Mouse (Mus musculus): ENCODE measurements at regions not wholly inside any gene's neighbourhood (a gene's known extent, or its start where the extent isn't known, plus 50 kb on each side); places are given as distances from the start of the nearest gene placed in this dataset.

DNA sequence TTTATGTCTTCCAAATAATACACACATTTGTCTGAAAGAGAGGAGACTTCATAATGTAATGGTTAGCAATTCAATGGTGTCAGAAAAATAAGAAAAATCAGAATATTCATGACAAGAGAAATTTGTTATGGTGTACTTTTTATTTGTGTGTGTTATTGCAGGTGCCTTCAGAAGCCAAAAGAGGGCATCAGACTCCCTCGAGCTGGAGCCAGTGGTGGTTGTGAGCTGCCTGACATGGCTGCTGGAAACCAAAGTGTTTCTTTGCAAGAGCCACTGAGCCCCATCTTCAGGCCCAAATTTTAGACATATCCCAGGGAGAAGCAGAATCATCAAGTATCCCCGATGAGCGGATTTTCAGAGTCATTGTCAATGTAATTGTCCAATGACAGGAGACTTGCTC is 81.9 kb downstream of the Tm2d3 start:
- H3K9me3 ChIP-seq: no peaks in the 10 kb centered on the region
- H3K4me3 ChIP-seq: no peak overlapping the region
- 85% methylated on average over 3 of the region's 3 CpGs for WGBS
- H3K4me2 ChIP-seq: no peak overlapping the region
- H3K27me3 ChIP-seq: no peaks in the 10 kb centered on the region
- H3K4me1 ChIP-seq: peaks cover 4% of the 10 kb centered on the region; the same call in 1 of the 2 replicates
- no peak for ATAC-seq (ENCODE audit: insufficient number of reproducible peaks, low FRiP score, low TSS enrichment, low read depth)
- H3K9ac ChIP-seq: no peak overlapping the region
- no peak overlapping the region for H3K27ac ChIP-seq
- no peaks in the 10 kb centered on the region for H3K36me3 ChIP-seq

- H3K27me3 ChIP-seq: no peaks in the 10 kb centered on the region
- WGBS: 66% methylated on average over 2 of the region's 2 CpGs
- H3K9me3 ChIP-seq: no peaks in the 10 kb centered on the region
- peaks cover 4% of the 10 kb centered on the region; the same call in 1 of the 2 replicates for H3K4me1 ChIP-seq
- H3K4me3 ChIP-seq: no peak overlapping the region
- H3K27ac ChIP-seq: no peak overlapping the region
- no peak overlapping the region for H3K9ac ChIP-seq
- no peaks in the 10 kb centered on the region for H3K36me3 ChIP-seq
- no peak overlapping the region for H3K4me2 ChIP-seq
- ATAC-seq (ENCODE audit: insufficient number of reproducible peaks, low FRiP score, low TSS enrichment, low read depth): no peak
Measured at GRCm38 (mm10) chr7:65773948-65774347, 83.0 kb downstream of the Tm2d3 start.

GRCm38 (mm10) chr7:65774388-65775015 is 83.5 kb downstream of the Tm2d3 start:
- Histone ChIP-seq H3K4me3 (no peak overlapping the region), H3K4me1 (peaks cover 4% of the 10 kb centered on the region; the same call in 1 of the 2 replicates), H3K27ac (no peak overlapping the region), H3K9ac (no peak overlapping the region), H3K9me3 (no peaks in the 10 kb centered on the region), H3K36me3 (no peaks in the 10 kb centered on the region), H3K4me2 (no peak overlapping the region), H3K27me3 (no peaks in the 10 kb centered on the region)
- no peak for ATAC-seq (ENCODE audit: insufficient number of reproducible peaks, low FRiP score, low TSS enrichment, low read depth)
- WGBS: 80% methylated on average over 11 of the region's 11 CpGs

- Histone ChIP-seq H3K27ac (no peak overlapping the region), H3K4me1 (peaks cover 7% of the 10 kb centered on the region), H3K27me3 (no peaks in the 10 kb centered on the region), H3K9ac (no peak overlapping the region), H3K4me3 (no peak overlapping the region), H3K4me2 (no peak overlapping the region), H3K36me3 (no peaks in the 10 kb centered on the region), H3K9me3 (no peaks in the 10 kb centered on the region)
- WGBS: 95% methylated on average over 3 of the region's 3 CpGs
- ATAC-seq (ENCODE audit: insufficient number of reproducible peaks, low FRiP score, low TSS enrichment, low read depth): no peak
Measured at GRCm38 (mm10) chr7:65775016-65775415, 84.0 kb downstream of the Tm2d3 start.

DNA sequence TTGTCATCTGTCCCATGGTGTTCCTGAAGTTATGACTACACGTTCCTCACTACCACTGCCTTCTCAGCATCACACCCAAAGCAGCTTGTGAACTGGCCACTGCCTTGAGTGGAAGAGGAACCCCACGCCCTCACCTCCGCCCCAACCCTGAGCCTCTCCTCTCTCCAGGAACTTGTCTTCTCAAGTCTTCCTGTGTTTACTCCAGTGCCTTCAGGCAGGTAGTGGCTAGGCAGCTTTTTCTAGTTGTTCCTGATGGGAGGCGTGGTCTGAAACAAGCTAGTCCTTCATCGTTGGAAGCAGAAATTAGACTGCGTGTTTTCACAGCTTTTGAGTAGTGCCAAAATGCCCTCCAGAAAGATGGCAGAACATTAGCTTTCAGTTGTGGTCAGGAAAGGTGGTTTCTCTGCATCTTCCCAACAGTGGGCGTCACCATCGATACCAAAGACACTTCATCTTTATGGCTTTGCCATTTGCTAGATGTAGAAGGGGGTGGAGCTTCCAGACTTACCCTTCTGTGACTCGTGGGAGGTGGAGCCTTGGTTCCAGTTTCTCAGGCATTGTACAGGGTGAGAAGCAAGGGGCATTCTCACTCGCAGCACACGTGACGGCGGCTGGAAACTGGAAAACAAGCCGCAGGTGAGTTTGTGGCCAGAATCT is 81.7 kb upstream of the Pcsk6 start:
- no peak overlapping the region for H3K9ac ChIP-seq
- WGBS: 42% methylated on average over 14 of the region's 14 CpGs
- ATAC-seq (ENCODE audit: insufficient number of reproducible peaks, low FRiP score, low TSS enrichment, low read depth): peak; percentile 49; the same call in 1 of the 2 replicates
- peak overlapping the region; percentile 71 for H3K27ac ChIP-seq
- H3K36me3 ChIP-seq: no peaks in the 10 kb centered on the region
- H3K4me1 ChIP-seq: peaks cover 29% of the 10 kb centered on the region
- H3K4me3 ChIP-seq: no peak overlapping the region
- no peaks in the 10 kb centered on the region for H3K27me3 ChIP-seq
- no peaks in the 10 kb centered on the region for H3K9me3 ChIP-seq
- peak overlapping the region; percentile 32 for H3K4me2 ChIP-seq

DNA sequence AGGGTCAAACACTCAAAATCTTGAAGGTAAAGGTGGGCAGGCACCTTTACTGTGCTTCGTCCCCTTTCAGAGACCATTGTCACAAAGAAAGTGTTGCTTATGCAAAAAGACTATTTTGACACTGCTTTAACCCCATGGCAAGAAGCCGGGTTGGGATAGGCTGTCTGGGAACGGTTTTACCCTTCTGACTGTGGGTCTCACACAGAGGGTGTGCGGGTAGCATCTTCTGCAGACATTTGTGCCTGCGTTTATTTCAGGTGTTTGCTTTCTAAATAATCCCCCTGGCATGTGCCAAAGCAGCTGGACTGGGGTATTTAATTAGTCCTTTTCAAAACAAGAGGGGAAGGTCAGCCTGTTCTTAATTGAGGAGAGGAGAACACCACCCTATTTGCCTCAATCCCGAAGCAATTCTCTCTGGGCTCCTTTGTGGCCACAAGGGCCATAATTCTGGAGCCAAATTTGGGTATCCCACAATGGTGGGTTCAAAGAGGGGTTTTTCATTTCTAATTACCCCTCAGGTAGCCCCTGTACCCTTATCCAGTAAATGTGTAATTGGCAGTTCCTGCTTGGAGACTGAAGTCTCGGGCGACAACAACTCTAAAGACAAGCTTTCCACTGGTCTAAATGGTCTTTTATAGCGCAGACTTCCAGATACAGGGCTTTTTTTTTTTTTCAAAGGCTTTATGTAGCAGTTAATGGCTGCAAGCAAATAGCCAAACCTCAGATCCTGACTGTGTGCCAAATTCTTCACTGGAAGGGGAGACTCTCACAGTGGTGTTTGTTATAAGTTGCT is 80.8 kb upstream of the Pcsk6 start:
- Histone ChIP-seq H3K36me3 (no peaks in the 10 kb centered on the region), H3K27me3 (no peaks in the 10 kb centered on the region), H3K4me2 (peak overlapping the region; percentile 32), H3K4me1 (peaks cover 29% of the 10 kb centered on the region), H3K9me3 (no peaks in the 10 kb centered on the region), H3K27ac (peak overlapping the region; percentile 71), H3K4me3 (no peak overlapping the region), H3K9ac (no peak overlapping the region)
- ATAC-seq (ENCODE audit: insufficient number of reproducible peaks, low FRiP score, low TSS enrichment, low read depth): no peak
- 26% methylated on average over 9 of the region's 9 CpGs for whole genome bisulfite sequencing

DNA sequence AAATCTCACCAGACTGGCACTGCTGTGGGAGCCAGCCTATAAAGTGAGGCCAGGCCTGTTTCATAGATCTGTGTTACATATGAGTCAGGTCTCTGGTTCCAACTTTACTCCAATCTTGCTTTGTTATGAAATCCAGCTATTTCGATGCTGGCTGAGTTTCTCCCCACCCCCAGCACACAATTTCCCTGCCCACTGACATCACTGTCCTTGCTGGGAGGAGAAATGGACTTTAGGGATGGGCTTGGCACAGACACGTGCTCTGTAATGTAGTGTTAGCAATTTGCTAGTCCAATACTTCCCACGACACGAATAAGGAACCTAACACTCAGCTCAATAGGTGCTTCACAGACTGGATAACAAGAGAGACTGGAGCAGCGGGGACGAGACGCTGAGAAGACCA is 79.5 kb upstream of the Pcsk6 start:
- WGBS: 55% methylated on average over 7 of the region's 7 CpGs
- H3K27ac ChIP-seq: 0 out of 2 replicates have a peak overlapping the region, but pooled peaks have one; percentile 52
- no peak overlapping the region for H3K4me2 ChIP-seq
- no peak overlapping the region for H3K4me3 ChIP-seq
- H3K36me3 ChIP-seq: no peaks in the 10 kb centered on the region
- ATAC-seq (ENCODE audit: insufficient number of reproducible peaks, low FRiP score, low TSS enrichment, low read depth): no peak
- no peaks in the 10 kb centered on the region for H3K9me3 ChIP-seq
- H3K27me3 ChIP-seq: no peaks in the 10 kb centered on the region
- no peak overlapping the region for H3K9ac ChIP-seq
- peaks cover 29% of the 10 kb centered on the region for H3K4me1 ChIP-seq

GRCm38 (mm10) chr7:65783773-65784172 is 77.8 kb upstream of the Pcsk6 start:
- peaks cover 29% of the 10 kb centered on the region for H3K4me1 ChIP-seq
- H3K9me3 ChIP-seq: no peaks in the 10 kb centered on the region
- ATAC-seq (ENCODE audit: insufficient number of reproducible peaks, low FRiP score, low TSS enrichment, low read depth): no peak
- 33% methylated on average over 4 of the region's 4 CpGs for WGBS
- no peak overlapping the region for H3K4me3 ChIP-seq
- H3K27me3 ChIP-seq: no peaks in the 10 kb centered on the region
- no peak overlapping the region for H3K4me2 ChIP-seq
- no peak overlapping the region for H3K27ac ChIP-seq
- H3K9ac ChIP-seq: no peak overlapping the region
- no peaks in the 10 kb centered on the region for H3K36me3 ChIP-seq

DNA sequence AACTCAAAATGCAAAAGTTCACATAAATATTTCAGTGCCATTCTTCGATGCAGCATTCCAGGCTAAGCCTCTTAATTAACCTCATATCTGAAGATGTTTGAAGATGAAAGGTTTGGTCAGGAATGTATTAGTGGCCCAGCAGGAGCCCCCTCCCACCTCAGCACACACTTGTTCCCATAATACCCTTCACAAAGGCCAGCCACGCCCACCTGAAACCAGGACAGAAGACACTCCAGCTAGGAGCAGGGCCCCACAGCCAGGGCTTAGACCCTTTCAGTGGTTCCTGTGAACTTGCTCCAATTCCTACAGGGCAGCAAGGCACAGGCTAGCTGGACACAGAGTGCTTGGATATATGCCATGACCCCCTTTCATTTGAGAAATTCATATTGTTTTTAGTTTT is 74.6 kb upstream of the Pcsk6 start:
- 45% methylated on average over 2 of the region's 2 CpGs for WGBS
- H3K9ac ChIP-seq: no peak overlapping the region
- H3K4me3 ChIP-seq: no peak overlapping the region
- no peak overlapping the region for H3K27ac ChIP-seq
- H3K4me1 ChIP-seq: peaks cover 9% of the 10 kb centered on the region
- H3K27me3 ChIP-seq: no peaks in the 10 kb centered on the region
- H3K36me3 ChIP-seq: no peaks in the 10 kb centered on the region
- no peak for ATAC-seq (ENCODE audit: insufficient number of reproducible peaks, low FRiP score, low TSS enrichment, low read depth)
- H3K9me3 ChIP-seq: no peaks in the 10 kb centered on the region
- no peak overlapping the region for H3K4me2 ChIP-seq

- H3K9me3 ChIP-seq: no peaks in the 10 kb centered on the region
- no peak overlapping the region for H3K4me2 ChIP-seq
- H3K4me1 ChIP-seq: peaks cover 3% of the 10 kb centered on the region; the same call in 1 of the 2 replicates
- H3K9ac ChIP-seq: no peak overlapping the region
- no peak for ATAC-seq (ENCODE audit: insufficient number of reproducible peaks, low FRiP score, low TSS enrichment, low read depth)
- H3K27ac ChIP-seq: no peak overlapping the region
- no peak overlapping the region for H3K4me3 ChIP-seq
- no peaks in the 10 kb centered on the region for H3K36me3 ChIP-seq
- 92% methylated on average over 5 of the region's 5 CpGs for WGBS
- H3K27me3 ChIP-seq: no peaks in the 10 kb centered on the region
Measured at GRCm38 (mm10) chr7:65787849-65788248, 73.7 kb upstream of the Pcsk6 start.

GRCm38 (mm10) chr7:65790264-65790663 is 71.3 kb upstream of the Pcsk6 start:
- H3K27ac ChIP-seq: no peak overlapping the region
- no peak overlapping the region for H3K4me2 ChIP-seq
- WGBS: 65% methylated on average over 6 of the region's 6 CpGs
- H3K27me3 ChIP-seq: no peaks in the 10 kb centered on the region
- no peaks in the 10 kb centered on the region for H3K9me3 ChIP-seq
- H3K4me3 ChIP-seq: no peak overlapping the region
- no peaks in the 10 kb centered on the region for H3K36me3 ChIP-seq
- no peak overlapping the region for H3K9ac ChIP-seq
- H3K4me1 ChIP-seq: no peaks in the 10 kb centered on the region
- ATAC-seq (ENCODE audit: insufficient number of reproducible peaks, low FRiP score, low TSS enrichment, low read depth): no peak

DNA sequence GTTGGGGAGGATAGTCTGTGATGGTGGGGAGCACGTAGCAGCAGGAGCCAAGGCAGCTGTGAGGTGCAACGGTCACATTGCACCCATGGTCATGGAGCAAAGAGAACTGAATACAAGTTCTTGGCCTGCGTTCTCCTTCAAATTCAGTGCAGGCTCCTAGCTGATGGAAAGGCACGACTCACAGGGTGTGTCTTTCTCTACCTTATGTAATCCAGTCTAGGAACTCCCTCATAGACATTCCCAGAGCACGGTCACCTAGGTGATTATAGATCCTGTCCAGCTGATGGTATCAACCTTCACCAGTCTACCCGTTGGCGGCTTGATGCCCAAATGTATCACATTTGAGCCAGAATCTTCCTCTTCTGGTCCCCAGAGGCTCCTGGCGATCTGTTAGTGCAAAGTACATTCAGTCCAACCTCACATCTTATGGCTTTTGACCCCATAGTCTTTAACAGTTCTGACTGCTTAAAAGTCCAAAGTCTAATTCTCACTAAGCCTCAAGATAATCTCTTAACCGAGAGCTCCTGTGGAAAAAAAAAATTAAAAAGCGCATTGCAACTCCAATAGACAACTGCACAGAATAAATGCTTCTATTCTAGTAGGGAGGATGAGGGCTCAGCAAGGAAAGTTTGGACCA is 69.2 kb upstream of the Pcsk6 start:
- Histone ChIP-seq H3K9ac (no peak overlapping the region), H3K4me3 (no peak overlapping the region), H3K27ac (no peak overlapping the region), H3K4me1 (no peaks in the 10 kb centered on the region), H3K27me3 (no peaks in the 10 kb centered on the region), H3K4me2 (no peak overlapping the region), H3K9me3 (no peaks in the 10 kb centered on the region), H3K36me3 (no peaks in the 10 kb centered on the region)
- 86% methylated on average over 10 of the region's 10 CpGs for WGBS
- ATAC-seq (ENCODE audit: insufficient number of reproducible peaks, low FRiP score, low TSS enrichment, low read depth): no peak
